Mouse (Mus musculus): Measurements from ENCODE around the gene Ap2b1.

Ap2b1 gene

DNA sequence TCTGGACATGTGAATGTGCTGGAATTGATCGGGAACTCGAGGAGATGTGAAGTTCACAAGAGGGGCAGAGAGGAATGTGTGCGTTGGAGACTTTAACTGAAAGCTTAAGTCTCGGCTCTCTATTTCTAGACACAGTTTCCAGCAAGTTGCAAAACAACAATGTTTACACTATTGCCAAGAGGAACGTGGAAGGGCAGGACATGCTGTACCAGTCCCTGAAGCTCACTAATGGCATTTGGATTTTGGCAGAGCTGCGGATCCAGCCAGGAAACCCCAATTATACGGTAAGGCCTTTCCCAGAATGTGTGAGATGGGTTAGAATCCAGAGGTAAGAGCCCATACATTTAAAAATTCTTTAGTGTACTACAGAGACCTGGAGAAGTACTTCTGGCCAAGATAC is 98.8 kb downstream of the Ap2b1 start:
- DNase-seq (ENCODE audit: low spot score), result no peak

DNA sequence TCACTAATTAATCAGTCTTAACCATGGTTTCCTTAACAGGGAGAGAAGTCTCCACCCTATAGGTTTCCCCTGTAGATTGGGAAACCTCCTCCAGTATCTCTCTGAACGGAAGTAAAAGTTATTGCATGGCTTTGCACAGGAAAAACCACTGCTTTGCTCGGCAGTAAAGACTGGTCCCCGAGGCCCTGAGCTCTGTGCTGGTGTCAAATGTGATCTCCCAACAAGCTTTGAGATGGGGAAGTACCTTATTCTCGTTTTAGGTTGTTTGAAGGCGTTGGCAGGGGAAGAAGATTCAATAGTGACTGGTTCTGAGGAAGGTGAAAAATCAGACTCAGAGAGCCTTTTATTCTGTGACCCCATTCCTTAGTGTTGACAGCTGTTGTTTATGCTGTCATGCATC is 99.9 kb downstream of the Ap2b1 start:
- no peak for DNase-seq (ENCODE audit: low spot score)

DNA sequence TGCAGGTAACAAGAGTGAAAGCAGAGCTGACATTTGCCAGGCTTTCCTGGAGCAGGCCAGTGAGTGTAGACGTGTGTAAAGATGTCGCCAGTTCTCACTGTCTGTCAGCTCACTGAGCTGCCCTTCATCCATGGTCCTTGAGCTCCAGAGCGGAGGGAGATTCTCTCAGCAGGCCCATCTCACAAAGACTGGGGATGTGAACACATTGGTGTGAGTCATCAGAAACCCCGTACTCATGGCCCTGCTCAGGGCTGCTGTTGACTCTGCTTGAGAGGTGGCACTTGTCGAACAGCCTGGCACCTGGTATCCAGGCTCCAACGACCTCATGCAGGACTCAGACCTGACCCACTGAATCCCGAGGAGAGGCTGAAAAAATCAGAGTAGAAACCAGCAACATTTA is 105.0 kb downstream of the Ap2b1 start:
- DNase-seq (ENCODE audit: low spot score), result no peak

DNA sequence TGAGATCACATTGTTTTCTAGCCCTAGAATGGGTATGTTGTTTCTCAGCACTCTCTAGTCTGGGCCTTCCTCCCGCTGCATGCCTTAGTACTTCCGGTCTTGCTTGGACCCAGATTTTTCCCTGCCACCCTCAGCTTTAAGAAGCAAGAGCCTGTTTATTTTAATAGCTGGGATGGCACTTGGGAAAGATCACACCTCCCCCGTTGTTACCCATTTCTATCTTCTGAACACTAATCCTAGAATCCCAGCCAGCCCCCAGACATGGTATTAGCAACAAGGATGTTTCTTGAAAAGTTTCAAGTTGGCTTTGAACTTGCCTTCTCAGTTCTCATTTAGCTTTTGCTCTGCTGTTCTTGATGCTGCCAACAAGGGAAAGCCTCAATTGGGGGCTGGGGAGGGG is 107.6 kb downstream of the Ap2b1 start:
- DNase-seq (ENCODE audit: low spot score), result no peak

DNA sequence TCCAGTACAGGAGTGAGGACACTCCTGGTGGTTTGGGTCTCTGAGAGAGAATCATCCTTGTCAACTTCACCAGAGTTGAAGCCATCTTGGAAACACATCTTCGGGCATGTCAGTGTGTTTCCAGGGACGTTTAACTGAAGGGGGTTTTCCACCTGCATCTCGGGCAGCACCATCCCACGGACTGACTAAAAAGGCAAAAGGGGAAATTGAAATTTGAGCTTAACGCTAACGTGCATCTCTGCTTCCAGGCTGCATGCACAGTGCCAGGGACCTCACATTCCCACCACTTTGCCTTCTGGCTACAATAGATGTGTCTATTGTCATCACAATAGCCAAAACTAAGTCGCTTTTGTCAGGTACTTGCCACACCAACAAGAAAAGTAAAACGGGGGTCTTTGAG is 109.4 kb downstream of the Ap2b1 start:
- no peak for DNase-seq (ENCODE audit: low spot score)

DNA sequence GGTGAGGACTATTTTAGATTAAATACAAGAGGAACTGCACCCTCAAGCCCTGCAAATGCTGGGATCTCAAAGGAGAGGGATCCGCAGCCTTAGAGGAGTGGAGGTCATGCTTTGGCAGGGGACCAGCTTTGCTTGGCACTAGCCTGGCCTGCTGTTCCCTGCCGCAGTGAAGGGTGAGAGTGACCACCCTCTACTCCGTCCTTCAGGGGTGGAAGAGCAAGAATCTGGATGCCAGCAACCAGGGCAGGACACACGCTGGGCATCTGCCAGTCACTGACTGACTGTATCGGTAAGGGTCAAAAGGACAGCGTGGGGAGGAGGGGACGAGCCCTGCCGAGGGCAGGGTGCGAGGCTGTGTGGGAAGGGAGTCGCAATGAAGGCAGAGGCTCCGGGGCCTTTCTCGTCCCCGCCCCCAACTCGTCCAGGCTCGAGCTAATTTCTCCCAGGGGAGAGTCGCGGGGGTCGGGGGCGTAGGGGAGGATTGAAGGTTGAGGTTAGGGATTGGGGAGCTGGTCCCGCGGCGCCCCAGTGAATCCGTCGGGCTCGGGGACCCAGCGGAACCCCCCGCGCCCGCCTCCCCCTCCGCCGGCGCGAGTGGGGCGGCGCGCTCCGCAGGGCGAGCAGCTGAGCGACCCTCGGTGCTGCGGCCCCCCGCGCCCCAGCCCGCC is 110.4 kb downstream of the Ap2b1 start, which contains the start of gene Rasl10b:
Rasl10b (plus strand) TSS at position 51 of the 668 bp plus-strand sequence.
- no peak for DNase-seq (ENCODE audit: low spot score)

DNA sequence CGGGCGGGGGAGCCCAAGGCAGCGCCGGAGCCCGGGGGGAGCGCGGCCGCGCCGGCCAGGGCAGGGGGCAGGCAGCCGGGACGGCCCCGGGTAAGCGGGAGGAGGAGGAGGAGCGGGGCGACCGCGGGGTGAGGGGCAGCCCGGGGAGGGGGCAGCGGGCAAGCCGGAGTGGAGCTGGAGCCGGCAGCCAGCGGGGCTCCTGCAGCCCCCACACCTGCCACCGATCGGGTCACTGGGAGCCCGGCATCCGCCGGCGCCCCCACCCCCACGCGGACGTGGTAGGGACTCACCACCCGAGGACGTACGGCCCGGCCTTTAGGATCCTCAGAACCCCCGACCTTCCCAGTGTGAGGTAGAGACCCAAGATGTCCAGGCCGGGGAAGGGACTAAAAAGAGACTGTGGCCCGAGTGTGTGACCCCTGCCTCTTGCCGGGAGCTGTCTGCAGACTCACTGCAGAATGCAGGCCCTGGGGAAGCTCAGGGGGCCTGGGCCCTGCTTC is 111.0 kb downstream of the Ap2b1 start:
- DNase-seq (ENCODE audit: low spot score), result no peak

DNA sequence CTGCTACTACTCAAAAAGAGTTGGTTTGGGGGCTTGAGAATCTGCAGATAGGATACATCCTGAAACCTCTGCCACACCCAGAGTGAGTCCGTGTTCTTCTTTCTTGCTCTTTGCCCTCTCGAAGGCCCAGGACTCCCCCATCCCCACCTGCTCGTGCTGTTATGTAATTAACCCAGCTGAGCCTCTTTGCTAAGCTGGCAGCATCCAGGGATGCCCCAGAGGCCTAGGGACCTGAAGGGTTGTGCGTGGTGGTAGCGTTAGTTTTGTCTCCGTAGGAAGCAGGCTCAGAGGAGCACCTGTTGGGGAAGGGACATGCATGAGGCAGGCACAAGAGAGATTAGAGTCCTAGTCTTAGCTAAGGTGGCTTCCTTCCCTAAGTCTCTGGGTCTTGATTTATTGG is 111.7 kb downstream of the Ap2b1 start:
- DNase-seq (ENCODE audit: low spot score), result no peak

DNA sequence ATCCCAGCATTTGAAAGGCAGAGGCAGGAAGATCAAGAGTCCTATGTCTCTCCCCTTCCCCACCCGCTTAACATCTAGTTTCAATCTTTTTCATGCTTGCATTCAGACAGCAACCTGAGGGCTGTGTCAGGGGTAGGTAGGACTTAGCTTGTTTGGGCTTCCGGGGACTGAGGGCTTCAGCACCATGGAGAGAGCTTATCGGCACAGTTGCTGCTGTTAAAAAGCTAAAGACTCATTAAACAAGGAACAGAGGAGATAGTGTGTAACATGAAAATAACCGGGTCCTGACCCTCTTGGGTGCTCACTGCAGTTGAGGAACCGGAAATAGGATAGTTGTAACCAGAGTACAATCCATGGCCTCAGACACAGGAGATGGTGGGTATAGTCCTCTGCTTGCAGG is 118.3 kb downstream of the Ap2b1 start:
- DNase-seq (ENCODE audit: low spot score), result no peak

DNA sequence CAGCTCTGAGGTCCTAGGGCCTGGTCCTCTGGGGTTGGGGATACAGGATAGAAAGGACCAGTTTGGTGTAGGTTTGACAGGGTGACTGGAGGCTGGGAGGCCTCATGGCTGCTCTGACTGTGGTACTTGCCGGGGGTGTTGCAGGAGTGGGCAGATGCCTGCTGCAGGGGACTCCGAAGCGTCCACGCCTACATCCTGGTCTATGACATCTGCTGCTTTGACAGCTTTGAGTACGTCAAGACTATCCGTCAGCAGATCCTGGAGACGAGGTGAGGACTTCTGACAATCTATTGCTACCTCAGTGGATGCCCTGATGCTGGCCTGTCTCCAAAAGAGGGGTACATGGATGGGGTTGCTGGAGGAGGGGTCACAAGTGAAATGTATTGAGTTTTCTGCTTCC is 118.9 kb downstream of the Ap2b1 start:
- DNase-seq (ENCODE audit: low spot score), result no peak

DNA sequence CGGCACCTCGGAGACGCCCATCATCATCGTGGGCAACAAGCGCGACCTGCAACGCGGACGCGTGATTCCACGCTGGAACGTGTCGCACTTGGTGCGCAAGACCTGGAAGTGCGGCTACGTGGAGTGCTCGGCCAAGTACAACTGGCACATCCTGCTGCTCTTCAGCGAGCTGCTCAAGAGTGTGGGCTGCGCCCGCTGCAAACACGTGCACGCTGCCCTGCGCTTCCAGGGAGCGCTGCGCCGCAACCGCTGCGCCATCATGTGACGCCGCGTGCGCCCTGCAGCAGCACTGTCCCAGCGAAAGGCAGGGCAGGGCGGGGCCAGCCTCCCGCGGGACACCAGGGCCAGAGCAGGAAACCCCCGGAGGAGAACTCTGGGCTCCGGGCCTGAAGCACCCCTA is 119.7 kb downstream of the Ap2b1 start:
- DNase-seq (ENCODE audit: low spot score), result no peak

DNA sequence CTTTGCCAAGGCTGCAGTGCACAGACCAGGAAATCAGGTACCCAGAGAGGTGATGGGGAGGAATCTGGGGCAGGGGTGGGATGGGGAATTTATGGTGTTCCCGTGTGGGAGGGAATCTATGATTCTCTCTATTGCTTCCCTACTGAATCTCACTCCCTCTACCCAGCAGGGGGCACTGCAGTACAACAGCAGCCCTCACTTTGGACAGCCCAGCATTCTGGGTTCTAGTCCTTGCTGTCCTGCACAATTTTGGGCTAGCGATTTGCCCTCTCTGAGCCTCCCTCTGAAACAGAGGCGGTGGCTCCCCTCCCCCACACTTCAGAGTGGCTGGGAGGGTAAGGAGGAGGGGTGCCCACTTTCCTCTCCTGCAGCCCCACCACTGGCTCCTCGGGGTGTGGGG is 121.5 kb downstream of the Ap2b1 start:
- no peak for DNase-seq (ENCODE audit: low spot score)

DNA sequence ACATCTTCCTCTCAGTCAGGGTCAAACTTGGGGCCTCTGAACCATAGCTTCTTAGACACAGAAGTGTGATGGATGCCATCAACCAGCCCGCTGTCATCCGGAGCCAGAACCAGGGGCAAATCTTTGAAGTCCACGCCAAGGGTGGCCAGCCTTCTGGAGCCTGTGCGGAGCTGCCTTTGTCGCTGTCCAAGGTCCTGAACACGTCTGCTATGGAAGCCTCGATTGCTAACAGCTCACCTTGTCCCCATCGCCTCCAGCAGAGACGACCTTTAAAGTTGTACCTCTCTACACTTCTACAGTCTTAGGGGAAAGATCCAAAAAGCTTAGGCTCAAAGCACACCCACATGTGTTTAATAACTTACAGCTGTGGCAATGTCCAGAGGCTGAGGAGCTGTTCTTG is 122.5 kb downstream of the Ap2b1 start:
- no peak for DNase-seq (ENCODE audit: low spot score)

DNA sequence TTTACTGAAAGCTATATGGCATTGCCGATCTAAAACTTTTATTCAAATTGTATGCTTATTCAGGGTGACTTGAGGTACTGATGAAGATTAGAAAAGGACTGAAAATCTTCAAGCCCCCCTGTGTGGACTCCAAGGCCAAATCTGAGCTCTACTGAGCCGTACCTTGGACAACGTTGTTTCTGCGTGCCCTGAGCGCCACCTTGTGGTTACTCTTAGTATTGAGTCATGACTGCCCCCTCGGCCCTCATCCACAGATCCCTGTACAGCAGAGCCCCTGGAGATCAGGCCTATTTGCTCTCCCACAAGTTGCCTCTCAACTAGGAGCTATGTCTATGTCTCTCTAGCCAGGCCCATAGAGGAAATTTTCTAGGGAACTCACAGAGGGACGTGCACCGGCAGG is 125.9 kb downstream of the Ap2b1 start:
- DNase-seq (ENCODE audit: low spot score), result peak; percentile 79

DNA sequence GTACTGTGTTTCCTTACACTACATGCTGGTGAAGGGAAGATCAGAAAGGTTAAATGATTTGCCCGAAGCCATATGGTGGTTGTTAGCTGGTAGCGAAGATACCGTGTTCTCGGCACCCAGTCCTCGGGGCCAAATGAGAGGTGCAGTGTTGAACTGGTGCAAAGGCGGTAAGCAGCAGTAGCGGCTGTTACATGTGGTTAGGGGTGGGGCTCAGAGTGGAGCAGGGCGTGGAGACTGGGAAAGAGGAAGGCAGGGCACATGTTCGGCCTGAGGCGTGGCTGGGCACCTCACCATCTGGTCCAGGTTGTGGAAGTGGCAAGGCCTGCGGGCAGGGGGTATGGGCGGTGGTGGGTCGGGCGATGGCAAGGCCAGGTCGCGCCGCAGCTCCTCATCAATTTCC is 128.1 kb downstream of the Ap2b1 start:
- no peak for DNase-seq (ENCODE audit: low spot score)

DNA sequence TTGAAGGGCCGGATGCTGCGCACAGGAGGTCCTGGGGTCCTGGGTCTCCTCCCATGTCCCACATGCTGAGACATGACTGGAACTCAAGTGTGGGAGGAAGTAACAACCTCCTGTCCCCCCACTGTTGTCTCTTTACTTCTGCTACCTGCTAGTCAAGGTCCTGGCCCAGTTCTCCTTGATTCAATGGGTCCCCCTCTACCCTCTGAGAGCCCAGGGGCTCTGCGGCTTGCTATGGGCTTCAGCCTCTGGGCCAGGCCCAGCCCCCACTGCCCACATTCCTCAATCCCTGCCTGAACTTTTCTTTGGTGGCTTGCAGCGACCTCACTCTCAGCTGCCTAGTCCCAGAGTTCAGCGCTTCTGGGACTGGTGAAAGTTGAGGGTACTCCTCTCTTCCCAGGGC is 130.5 kb downstream of the Ap2b1 start, which contains the start of gene Gas2l2:
Gas2l2 (minus strand) TSS at position 101 of the 400 bp plus-strand sequence.
- no peak for DNase-seq (ENCODE audit: low spot score)

DNA sequence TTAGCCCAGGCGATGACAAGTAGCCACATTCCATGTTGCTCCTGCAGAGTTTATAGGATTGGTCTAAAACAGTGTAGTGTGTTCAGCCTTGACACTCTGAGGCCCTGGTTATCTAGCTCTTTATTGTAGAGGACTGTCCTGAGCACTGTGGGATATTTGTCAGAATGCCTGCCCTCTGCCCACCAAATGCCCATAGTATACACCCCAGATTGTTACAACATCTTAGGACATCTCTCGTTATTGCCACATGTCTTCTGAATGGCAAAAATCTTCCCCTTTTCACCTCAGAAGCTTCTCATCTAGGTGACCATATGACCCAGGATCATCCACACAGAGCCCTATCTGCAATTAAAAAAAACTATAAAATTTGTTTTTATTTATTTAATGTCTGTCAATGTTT is 133.7 kb downstream of the Ap2b1 start:
- no peak for DNase-seq (ENCODE audit: low spot score)

DNA sequence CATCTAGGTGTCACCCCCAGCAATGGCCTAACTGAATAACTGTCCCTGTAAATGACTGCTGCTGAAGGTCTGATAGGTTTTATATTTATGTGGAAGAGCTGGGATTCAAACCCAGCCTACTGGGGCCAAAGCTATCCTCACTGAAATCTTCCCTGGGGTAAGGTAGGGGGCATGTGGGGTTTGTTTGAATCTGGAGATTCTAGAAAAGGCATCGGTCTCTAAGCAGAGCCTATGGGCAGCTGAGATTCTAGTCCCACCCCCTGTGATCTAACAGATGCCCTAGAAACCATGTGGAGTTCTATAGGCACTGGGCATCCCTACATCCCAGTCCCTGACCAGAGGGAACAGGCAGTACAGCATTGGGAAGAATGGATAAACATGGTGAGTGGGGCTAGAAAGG is 138.6 kb downstream of the Ap2b1 start, which contains the start of gene 1700020L24Rik:
1700020L24Rik (plus strand) TSS at position 301 of the 400 bp plus-strand sequence.
- DNase-seq (ENCODE audit: low spot score), result no peak

DNA sequence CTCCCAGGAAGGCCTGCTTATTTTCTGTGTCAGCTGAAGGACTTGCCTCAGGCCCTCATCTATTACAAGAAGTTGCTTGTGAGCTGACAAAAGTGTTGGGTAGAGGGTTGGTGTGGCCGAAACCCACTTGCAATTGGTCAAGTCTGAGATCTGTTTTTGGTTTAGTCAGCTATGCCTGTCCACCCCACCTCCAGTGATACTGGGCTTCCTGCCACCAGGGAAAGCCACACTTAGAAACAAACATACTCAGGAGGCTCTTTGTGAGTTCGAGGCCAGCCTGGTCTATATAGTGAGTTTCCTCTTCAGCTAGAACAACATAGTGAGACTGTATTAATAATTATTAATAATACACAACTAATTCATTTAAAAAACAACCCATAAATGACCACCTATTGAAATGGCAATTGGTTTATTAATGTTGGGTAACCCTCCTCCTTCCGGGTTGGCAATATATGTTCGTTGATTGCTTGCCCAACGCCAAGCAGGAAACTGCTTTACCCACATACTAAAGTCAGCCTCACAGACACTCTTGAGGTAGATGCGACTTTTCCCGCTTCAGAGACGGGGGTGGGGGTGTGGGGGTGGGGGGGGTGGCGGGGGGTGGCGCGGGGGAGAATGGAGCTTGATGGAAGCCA is 140.7 kb downstream of the Ap2b1 start:
- no peak for DNase-seq (ENCODE audit: low spot score)

DNA sequence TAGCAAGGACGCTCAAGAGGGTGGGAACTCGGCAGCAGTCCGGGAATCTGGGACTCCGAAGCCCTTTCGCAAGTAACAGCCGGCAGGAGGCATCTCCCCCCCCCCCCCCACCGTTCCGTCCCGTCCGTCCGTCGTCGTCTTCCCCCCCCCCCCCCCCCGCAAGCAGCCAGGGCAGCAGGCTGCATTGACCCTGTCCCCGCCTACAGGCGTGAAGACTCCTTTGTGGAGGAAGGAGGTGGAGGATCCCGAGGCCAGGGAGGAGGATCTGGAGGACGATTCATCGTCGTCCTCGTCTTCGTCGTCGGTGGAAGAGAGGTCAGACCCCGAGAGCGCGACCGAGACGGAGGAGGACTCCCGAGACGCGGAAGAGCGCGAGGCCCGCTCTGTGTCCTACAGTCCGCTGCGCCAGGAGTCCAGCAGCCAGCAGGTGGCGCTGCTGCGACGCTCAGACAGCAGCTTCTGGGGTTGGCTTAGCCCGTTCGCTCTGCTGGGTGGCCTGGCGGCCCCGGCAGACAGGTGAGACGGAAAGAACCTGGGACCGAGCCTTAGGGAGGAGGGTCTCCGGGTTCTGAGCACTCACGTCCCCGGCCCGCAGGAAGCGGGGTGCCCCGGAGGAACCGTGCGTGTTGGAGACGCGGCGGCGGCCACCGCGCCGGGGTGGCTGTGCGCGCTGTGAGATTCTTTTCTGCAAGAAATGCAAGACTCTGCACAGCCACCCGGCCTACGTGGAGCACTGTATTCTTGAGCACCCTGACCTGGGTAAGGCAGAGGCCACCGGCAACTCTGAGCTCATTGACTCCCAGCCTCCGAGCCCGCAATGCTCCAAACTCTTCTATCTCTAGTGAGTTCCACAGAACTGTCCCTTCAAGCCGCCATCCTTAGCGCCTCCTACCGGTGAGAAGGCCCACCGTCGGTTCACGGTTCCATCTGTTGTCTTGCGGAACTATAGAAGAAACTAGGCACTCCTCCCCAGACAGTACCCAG is 141.5 kb downstream of the Ap2b1 start:
- peak; percentile 83 for DNase-seq (ENCODE audit: low spot score)

DNA sequence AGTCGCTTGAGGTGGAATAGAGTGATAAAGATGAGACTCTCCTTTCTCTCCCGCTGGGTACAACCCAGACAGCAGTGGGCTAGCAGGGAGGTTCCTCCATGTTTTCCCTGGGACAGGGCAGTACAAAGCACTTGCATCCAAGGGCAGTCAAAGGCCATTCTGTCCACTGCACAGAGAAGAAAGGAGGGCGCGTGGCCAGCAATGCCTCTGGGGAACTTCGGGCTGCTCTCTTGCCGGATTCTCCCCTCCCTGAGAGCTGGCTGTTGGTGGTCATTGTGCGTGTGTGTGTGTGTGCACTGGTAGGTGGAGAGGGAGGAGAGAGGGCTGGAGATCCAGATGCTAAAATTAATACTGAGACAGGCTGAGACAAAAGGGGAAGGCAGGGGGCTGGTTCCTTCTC is 142.4 kb downstream of the Ap2b1 start:
- DNase-seq (ENCODE audit: low spot score), result no peak

DNA sequence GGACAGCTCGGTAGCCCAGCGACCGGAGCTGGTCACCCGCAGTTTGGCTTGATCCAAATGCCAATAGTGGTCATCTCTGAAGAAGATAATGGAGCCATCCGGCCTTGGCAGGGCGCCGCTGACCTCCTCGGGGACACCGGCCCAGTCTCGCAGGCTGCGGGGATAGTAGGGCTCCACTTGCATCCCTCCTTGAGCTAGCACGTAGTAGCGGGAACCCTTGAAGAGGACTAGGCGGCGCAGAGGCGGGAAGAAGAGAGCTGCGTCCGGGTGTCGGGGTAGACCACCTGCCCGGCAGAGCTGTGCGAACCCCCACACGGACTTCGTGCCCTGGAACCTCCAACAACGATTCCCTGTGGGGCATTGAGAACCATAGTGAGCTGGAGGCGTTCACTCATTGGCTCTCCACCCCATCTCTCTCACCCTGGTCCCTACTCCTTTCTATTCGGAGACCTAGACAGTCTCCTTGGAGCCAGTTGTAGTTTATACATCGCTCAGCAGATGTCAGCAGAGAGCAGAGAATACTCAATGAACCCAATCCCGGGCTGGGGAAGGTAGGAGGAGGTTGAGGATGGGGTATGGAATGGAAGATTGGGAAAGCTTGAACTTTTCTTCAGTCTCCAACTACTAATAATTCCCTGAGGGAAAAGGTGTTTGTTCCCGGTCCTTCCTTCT is 143.9 kb downstream of the Ap2b1 start:
- DNase-seq (ENCODE audit: low spot score), result peak; percentile 86
